Mouse (Mus musculus): Measurements from ENCODE around the gene Nr5a2.

The Nr5a2 gene

DNA sequence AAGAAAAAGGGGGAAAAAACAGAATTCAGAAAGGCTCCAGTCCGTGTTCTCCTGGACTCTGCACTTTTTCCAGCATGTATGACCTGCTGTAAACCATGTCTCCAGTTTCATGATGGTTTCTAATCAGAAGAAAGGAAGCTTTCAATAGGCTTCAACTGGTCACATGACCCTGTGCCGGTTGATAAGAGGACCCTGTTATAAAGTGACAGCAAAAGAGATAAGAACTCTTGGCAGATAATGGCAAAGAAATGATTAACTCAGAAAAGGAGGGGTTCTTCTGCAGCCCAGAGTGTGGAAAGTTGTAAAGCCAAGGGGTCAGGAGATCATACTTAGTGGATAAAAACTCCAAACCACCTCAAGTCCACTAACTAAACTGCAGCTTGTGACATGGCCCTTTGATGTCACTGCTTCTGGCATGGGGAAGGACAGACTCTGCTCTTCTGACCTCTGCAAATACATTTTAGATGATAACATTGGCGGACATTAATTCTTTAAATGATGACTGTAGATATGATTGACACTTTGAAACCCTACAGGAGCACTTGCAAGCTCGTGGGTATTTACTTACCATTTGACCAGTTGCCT, at the start of gene Nr5a2:
Gene Nr5a2 (minus strand): TSS at position 21 of the 585 bp plus-strand sequence.
- no peak for DNase-seq (ENCODE audit: low spot score in 2 of 2)

GRCm38 (mm10) chr1:137008726-137009239, 48.5 kb upstream of the Nr5a2 start:
- no peak for DNase-seq (ENCODE audit: low spot score in 2 of 2)

DNA sequence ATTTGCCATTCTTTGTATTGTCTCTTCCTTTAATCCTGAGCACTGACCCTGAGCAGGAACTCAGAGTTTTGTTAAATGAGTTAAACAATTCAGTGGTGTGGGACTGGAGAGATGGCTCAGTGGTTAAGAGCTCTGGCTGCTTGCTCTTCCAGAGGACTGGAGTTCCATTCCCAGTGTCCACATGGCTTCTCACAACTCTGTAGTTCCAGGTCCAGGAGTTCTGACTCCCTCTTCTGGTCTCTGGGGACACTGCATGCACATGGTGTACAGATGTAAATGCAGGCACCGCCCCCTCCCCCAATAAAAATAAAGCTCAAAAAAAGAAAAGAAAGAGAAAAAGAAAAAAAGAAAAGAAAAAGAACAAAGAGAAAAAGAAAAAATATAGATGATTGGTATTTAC, 43.6 kb upstream of the Nr5a2 start:
- no peak for DNase-seq (ENCODE audit: low spot score in 2 of 2)

GRCm38 (mm10) chr1:137003144-137003543, 42.9 kb upstream of the Nr5a2 start:
- no peak for DNase-seq (ENCODE audit: low spot score in 2 of 2)

GRCm38 (mm10) chr1:136991762-136992352, 31.6 kb upstream of the Nr5a2 start:
- DNase-seq (ENCODE audit: low spot score in 2 of 2), result no peak

- DNase-seq (ENCODE audit: low spot score in 2 of 2), result no peak
Measured at GRCm38 (mm10) chr1:136980253-136980893, 20.1 kb upstream of the Nr5a2 start.

DNA sequence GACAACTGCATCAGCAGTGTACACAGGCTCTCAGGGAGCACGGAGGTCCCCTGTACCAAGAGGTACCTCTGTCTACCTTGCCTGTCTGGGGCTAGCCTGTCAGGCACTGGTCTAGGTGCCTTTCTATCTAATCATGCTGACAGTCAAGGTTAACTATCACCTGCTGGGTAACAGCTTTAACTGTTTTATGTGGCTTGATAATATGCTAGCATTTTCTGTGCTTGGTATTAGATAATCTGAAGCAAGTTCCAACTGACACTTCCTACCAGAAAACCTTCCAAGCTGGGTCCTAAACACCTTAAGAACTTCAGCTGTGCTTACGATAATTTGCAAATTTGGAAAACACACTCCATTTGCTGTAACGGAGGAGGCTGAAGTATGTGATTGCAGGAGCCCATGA, 17.6 kb upstream of the Nr5a2 start:
- no peak for DNase-seq (ENCODE audit: low spot score in 2 of 2)

DNA sequence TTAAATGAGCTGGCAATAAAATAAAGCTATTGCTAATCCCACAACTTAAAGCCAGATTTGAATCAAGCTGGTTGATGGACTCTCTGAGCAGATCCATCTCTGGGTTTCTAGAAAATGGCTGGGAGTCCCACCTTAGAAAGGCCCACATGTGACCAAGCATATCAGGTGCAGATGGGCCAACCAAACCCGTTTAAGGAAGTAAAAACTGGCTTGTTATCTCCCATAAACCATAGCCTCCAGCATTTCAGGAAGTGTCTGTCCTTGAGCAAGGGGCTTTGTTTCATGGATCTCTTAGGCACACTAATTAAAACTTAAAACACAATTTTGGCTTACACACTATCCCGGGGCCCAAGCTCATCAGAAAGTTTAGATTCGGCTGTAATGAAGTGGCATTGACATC, 13.8 kb upstream of the Nr5a2 start:
- DNase-seq (ENCODE audit: low spot score in 2 of 2), result no peak

GRCm38 (mm10) chr1:136973016-136973415, 12.8 kb upstream of the Nr5a2 start:
- no peak for DNase-seq (ENCODE audit: low spot score in 2 of 2)

DNA sequence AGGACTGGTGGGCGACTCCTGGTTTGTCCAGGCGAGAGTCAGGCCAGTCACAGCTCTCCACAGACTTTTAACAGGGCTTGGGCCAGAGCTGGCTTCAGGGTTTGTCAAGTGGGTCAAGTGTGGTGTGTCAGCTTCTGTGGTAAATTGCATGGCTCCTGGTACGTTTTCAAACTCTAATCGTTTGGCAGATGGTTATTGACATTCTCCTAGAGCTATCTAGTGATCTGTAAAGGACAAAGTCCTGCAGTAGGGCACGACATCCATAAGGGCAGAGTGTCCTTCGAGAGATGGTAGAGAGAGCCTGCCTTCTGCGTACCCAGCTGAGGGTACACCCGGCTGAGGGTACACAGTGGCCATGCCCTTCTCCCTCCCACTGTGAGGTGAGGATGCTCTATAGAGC, 10.7 kb upstream of the Nr5a2 start:
- no peak for DNase-seq (ENCODE audit: low spot score in 2 of 2)

- no peak for DNase-seq (ENCODE audit: low spot score in 2 of 2)
Measured at GRCm38 (mm10) chr1:136966728-136967386, 6.6 kb upstream of the Nr5a2 start.

- no peak for DNase-seq (ENCODE audit: low spot score in 2 of 2)
Measured at GRCm38 (mm10) chr1:136959491-136959890, 757 bp downstream of the Nr5a2 start.

GRCm38 (mm10) chr1:136958666-136959065, 1.6 kb downstream of the Nr5a2 start:
- no peak for DNase-seq (ENCODE audit: low spot score in 2 of 2)

GRCm38 (mm10) chr1:136958185-136958584, 2.1 kb downstream of the Nr5a2 start:
- DNase-seq (ENCODE audit: low spot score in 2 of 2), result no peak

- no peak for DNase-seq (ENCODE audit: low spot score in 2 of 2)
Measured at GRCm38 (mm10) chr1:136957696-136958095, 2.6 kb downstream of the Nr5a2 start.

GRCm38 (mm10) chr1:136954108-136954494, 6.1 kb downstream of the Nr5a2 start:
- DNase-seq (ENCODE audit: low spot score in 2 of 2), result no peak

DNA sequence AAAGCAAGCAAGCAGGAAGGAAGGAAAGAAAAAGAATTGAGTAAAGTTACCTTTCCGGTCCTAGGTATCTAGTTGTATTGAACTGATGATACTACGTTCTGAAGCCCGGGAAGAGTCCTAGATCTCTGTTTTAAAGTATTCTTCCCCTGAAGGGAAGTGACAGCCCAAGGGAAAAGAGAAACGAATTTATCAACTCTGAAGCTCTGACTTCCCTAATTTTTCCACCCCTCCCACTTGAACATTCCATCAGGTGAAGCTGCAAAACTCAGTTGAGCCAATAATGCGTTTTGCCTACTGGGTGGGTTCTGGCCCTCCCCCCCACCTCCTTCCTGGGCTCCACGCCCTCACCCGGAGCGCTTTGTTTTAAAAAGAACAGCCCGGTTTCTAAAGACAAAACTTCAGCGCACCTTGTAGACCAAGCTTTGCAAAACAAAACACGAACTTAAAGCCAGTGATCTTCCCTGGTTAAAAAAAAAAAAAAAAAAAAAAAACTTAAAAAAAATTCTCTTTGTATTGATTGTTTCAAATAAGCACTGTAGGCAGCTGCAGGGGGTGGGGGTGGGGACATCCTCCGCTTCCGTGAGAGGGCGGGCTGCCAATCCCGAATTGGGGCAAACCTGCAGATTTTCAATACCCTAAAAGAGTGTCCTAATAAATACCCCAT, 6.7 kb downstream of the Nr5a2 start:
- no peak for DNase-seq (ENCODE audit: low spot score in 2 of 2)

DNA sequence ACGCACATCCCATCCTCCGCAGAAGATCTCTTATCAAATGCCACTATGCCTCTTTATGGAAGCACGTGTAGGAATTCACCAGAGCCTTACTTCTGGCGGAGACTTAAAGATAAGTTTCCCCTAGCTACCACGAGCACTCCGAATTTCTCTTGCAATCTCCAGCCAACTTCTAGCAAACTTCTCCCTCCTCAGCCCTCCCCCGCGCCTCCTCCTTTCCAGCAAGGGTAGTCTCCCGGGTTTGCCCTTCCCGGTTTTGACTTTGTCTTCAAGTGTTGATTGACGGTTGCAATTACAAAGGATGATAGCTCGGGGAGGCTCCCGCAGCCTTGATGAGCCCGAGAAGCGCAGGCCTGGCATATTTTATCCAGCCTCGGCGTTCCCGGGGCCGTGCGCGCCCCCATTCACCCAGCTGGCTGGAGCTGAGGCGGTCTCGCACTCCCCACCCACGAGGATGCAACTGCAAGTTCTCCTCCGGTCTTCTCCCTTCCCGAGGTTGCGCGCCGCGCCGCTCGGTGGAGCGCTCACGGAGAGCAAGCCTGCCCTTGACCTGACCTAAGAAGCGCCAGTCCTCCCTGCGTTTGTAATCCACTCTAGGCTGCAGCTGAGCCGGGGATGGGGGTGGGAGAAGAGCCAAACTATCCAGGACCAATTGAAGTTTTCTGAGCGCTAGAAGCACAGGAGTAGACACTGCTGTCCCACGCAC, 7.5 kb downstream of the Nr5a2 start:
- DNase-seq (ENCODE audit: low spot score in 2 of 2), result no peak

GRCm38 (mm10) chr1:136951946-136952531, 8.2 kb downstream of the Nr5a2 start:
- DNase-seq (ENCODE audit: low spot score in 2 of 2), result no peak

- DNase-seq (ENCODE audit: low spot score in 2 of 2), result no peak
Measured at GRCm38 (mm10) chr1:136951155-136951650, 9.0 kb downstream of the Nr5a2 start.

- no peak for DNase-seq (ENCODE audit: low spot score in 2 of 2)
Measured at GRCm38 (mm10) chr1:136949323-136949741, 10.9 kb downstream of the Nr5a2 start.

All from natural killer cell, adult 2 months (primary cell).